Mouse (Mus musculus): ENCODE measurements around the gene Sergef. TPM values are rescaled to one million over a fixed set of nuclear protein-coding genes. Genes with fewer than 3 reads are reported as not detected.

Gene Sergef
- polyA plus RNA-seq, 1 experiment: not detected

DNA sequence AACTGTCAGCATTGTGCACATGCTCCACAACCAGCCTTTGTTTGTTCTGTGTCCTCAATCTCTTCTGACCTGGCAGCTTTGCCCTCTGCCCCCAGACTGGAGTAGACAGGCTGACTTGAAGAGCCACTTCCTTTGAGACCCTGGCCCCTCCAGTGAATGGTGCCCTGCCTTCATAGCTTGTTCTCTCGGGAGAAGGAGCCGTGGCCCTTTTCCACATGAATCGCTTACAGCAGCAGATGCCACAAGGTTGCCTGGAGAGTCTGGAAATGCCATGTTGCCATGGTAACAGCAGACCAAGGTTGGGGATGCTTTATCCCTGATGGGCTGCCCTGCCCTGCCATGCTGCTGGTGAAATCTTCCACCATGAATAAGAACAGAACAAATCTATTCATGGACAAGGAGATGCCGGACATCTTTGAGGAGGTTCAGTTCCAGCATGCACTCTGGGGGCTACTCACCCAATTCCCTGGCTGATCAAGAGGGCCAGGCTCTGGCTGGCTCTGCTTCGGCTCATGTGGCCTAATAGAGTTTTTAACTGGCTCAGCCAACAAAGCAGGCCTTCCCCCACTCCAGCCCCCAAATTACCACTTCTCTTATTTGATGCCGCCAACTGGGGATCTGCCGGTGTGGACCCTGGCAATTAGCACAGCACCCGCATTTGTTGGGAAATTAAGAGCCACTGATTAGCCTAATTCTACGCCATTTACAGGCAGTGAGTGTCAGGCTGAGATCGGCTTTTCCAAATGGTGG lies 185.5 kb downstream of the Sergef start:
- TF ChIP-seq POLR2A (IDR thresholded peaks at IDR 0.05; ENCODE audit: insufficient read depth, low read depth, low read length): no peak
- no peak for TF ChIP-seq CTCF (IDR thresholded peaks at IDR 0.05; ENCODE audit: insufficient read depth, low read depth, low read length)
- 16% methylated on average over 10 of the region's 10 CpGs for WGBS
- no peak overlapping the region for H3K4me3 ChIP-seq (ENCODE audit: insufficient read depth, low read depth, low read length)
- H3K4me1 ChIP-seq (ENCODE audit: control insufficient read depth, insufficient read depth, low read length): peaks cover 21% of the 10 kb centered on the region
- H3K27ac ChIP-seq (ENCODE audit: insufficient read depth, low read depth, low read length): peak overlapping the region; percentile 43

DNA sequence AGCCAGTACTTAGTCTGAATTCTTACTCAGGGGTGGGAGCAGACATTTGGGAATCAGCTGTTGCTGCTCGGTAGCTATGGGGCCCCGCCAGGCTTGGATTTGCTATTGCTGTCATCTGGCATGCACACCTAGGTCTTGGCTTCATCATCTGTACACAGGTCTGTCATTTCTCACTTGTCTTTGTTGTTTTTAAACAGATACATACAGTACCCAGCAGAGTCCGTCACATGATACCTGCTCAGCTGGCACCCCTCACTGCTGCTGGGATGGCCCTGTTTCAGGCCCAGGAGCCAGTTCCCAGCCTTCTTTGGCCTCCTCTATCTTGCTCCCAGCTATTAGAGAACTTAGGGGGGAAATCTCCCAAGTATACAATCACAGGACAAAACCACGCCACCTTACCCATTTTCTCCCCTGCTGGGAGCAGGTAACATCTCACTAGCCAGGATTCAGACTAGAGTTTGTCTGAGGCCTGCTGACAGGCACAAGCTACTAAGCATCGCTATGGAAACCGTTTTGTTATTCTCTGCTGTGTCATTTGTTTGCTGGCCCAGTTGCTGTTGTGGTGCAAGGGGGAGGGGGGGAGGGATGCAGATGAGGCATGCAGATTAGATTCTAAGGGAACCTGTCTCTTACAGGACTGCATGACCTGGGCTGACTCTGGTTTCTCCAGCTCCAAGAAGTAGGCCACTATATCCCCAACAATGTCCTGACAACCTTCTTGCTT lies 190.5 kb downstream of the Sergef start:
- H3K4me3 ChIP-seq (ENCODE audit: insufficient read depth, low read depth, low read length): no peak overlapping the region
- H3K4me1 ChIP-seq (ENCODE audit: control insufficient read depth, insufficient read depth, low read length): peaks cover 22% of the 10 kb centered on the region
- WGBS: 56% methylated on average over 6 of the region's 6 CpGs
- no peak for TF ChIP-seq POLR2A (IDR thresholded peaks at IDR 0.05; ENCODE audit: insufficient read depth, low read depth, low read length)
- no peak for TF ChIP-seq CTCF (IDR thresholded peaks at IDR 0.05; ENCODE audit: insufficient read depth, low read depth, low read length)
- H3K27ac ChIP-seq (ENCODE audit: insufficient read depth, low read depth, low read length): no peak overlapping the region

DNA sequence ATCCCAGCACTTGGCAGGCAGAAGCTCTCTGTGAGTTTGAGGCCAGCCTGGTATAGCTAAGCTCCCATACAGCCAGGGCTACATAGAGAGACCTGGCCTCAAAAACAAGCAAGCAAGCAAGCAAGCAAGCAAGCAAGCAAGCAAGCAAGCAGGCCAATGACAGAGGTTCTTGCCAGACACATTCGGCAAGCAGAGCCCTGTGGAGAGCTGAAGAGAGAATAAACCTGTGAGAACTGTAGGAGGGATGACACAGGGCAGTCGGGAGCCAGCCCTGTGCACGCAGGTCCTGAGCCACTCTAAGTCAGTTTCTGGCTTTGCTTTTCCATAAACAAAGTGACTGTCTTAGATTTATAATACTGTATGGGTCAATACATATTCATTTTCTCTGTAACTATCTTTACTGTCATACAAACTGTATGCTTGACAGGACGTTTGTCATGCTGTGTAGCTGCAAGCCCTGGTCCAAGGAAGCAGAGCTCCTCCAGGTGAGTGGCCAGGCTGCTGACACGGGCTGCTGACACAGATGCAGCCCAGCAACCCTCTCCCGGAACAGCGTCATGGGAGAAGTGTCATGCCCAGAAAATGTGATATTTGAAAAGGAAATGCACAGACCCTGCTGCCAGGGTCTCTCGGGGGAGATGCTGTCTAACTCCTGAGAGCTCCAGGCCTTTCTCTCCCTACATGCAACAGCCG lies 192.0 kb downstream of the Sergef start:
- Histone ChIP-seq H3K27ac (ENCODE audit: insufficient read depth, low read depth, low read length) (no peak overlapping the region), H3K4me3 (ENCODE audit: insufficient read depth, low read depth, low read length) (no peak overlapping the region), H3K4me1 (ENCODE audit: control insufficient read depth, insufficient read depth, low read length) (peaks cover 14% of the 10 kb centered on the region)
- TF ChIP-seq CTCF (IDR thresholded peaks at IDR 0.05; ENCODE audit: insufficient read depth, low read depth, low read length) (no peak), POLR2A (IDR thresholded peaks at IDR 0.05; ENCODE audit: insufficient read depth, low read depth, low read length) (no peak)
- 68% methylated on average over 9 of the region's 9 CpGs for WGBS

DNA sequence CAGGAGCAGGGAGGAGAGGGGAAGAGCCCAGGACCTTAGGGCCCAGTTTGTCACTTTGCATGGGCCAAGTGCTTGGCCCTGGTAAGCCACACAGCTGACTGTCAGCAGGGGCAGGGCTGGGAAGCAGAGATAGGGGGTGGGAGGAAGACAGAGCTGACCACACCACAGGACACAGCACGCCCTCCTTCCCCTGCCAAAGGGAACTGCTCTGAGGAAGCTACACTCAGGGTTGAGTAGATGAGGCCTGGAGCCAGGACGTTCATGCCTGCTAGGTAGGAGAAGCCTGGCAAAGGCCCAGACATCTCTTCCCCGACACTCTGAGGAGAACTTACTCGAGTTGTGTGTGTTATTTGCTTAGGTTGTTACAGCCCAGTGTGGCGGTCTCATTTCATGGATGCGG lies 193.7 kb downstream of the Sergef start:
- peaks cover 14% of the 10 kb centered on the region for H3K4me1 ChIP-seq (ENCODE audit: control insufficient read depth, insufficient read depth, low read length)
- WGBS: 85% methylated on average over 6 of the region's 6 CpGs

DNA sequence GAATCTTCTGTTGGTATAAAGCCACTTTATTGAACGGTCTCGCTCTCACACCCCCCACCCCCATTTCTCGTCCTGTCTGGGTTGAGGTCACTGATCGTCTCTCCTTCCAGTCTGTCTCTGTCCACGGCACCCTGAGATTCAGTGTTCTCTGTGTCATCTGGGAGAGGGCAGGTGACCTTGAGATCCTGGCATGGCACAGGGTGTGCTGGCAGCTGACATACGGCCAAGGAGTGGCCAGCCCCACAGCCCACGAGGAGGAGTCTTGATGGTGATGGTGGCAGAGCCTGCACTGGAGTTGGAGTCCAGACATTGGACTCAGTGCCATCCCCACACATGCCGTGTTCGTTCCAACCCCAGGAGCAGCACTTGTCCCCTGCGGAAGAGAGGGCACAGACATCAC lies 196.4 kb downstream of the Sergef start:
- H3K27ac ChIP-seq (ENCODE audit: insufficient read depth, low read depth, low read length): no peak overlapping the region
- TF ChIP-seq POLR2A (IDR thresholded peaks at IDR 0.05; ENCODE audit: insufficient read depth, low read depth, low read length): no peak
- no peak overlapping the region for H3K4me3 ChIP-seq (ENCODE audit: insufficient read depth, low read depth, low read length)
- 84% methylated on average over 10 of the region's 10 CpGs for WGBS
- H3K4me1 ChIP-seq (ENCODE audit: control insufficient read depth, insufficient read depth, low read length): peaks cover 11% of the 10 kb centered on the region

More for the DNA sequence above, 193.7 kb downstream of the Sergef start:
- H3K27ac ChIP-seq (ENCODE audit: insufficient read depth, low read depth, low read length): no peak overlapping the region
- H3K4me3 ChIP-seq (ENCODE audit: insufficient read depth, low read depth, low read length): no peak overlapping the region
- TF ChIP-seq CTCF (IDR thresholded peaks at IDR 0.05; ENCODE audit: insufficient read depth, low read depth, low read length): no peak
- no peak for TF ChIP-seq POLR2A (IDR thresholded peaks at IDR 0.05; ENCODE audit: insufficient read depth, low read depth, low read length)

DNA sequence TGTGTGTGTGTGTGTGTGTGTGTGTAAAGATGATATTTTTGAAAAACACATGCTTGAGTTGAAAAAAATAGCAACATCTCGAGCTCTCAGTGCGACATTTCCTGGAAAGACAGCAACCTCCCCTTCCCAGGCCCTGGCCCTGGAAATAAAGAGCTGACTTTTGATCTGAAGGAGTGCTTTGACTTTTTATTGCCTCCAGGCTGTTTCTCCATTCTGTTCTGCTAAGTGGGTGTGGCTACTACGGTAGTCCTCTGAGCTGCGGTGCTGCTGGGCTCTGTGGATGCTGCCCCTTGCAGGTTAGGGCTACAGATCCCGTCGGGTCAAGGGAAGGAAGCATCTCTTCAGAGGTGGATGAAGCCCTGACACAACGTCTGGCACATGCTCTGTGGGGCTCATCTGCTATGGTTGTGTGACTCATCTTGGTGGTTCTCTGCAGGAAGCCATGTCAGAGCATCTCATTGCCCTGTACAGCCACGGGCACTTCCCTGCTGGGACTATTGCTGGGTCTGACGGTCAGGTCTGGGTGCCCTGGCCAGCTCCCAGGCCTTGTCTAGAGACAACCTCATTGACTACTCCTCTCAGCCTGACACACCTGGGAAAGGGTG lies 201.0 kb downstream of the Sergef start:
- TF ChIP-seq CTCF (IDR thresholded peaks at IDR 0.05; ENCODE audit: insufficient read depth, low read depth, low read length) (no peak), POLR2A (IDR thresholded peaks at IDR 0.05; ENCODE audit: insufficient read depth, low read depth, low read length) (no peak)
- no peak overlapping the region for H3K4me3 ChIP-seq (ENCODE audit: insufficient read depth, low read depth, low read length)
- 30% methylated on average over 9 of the region's 9 CpGs for WGBS
- peaks cover 15% of the 10 kb centered on the region for H3K4me1 ChIP-seq (ENCODE audit: control insufficient read depth, insufficient read depth, low read length)
- no peak overlapping the region; the same call in 1 of the 2 replicates for H3K27ac ChIP-seq (ENCODE audit: insufficient read depth, low read depth, low read length)

DNA sequence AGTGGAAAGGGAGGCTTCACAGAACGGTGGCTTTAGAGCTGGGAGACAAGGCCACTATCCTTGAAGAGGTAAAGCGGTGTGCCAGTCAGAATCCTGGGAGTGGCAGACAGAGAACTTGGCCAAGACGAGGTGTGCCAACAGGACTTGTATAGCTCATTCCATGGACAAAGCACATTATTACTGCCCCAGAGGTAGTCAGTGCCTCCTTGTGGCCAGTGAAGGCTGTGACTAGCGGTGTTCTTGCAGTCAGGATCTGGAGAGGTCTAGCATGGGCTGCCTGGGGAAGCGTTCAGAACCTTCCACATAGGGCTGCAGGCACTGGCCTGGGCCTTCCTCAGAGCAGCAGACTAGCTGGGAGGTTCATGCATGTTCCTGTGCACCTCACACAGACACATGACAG lies 203.8 kb downstream of the Sergef start:
- TF ChIP-seq CTCF (IDR thresholded peaks at IDR 0.05; ENCODE audit: insufficient read depth, low read depth, low read length): no peak
- no peak for TF ChIP-seq POLR2A (IDR thresholded peaks at IDR 0.05; ENCODE audit: insufficient read depth, low read depth, low read length)
- no peak overlapping the region for H3K27ac ChIP-seq (ENCODE audit: insufficient read depth, low read depth, low read length)
- H3K4me3 ChIP-seq (ENCODE audit: insufficient read depth, low read depth, low read length): no peak overlapping the region
- peaks cover 28% of the 10 kb centered on the region for H3K4me1 ChIP-seq (ENCODE audit: control insufficient read depth, insufficient read depth, low read length)
- WGBS: 90% methylated on average over 5 of the region's 5 CpGs

DNA sequence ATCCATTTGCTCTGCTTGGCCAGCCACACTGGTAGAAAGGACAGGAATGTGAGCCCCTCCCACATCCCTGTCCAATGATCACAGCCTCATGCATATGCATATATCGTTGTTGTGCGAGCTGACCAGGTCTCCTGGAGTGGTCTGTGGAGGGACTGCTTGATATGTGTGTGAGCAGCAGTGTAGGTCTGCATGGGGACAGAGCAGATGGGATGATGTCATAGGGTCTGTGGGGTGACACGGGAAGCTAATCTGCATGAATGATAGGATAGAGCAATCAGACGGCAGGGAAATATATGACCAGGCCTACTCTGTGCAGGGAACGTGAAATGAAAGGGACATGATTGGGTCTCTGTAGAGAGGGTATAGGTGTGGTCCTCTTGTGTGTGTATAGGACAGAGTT lies 205.7 kb downstream of the Sergef start:
- TF ChIP-seq POLR2A (IDR thresholded peaks at IDR 0.05; ENCODE audit: insufficient read depth, low read depth, low read length) (no peak), CTCF (IDR thresholded peaks at IDR 0.05; ENCODE audit: insufficient read depth, low read depth, low read length) (no peak)
- WGBS: 55% methylated on average over 5 of the region's 5 CpGs
- Histone ChIP-seq H3K4me3 (ENCODE audit: insufficient read depth, low read depth, low read length) (no peak overlapping the region), H3K4me1 (ENCODE audit: control insufficient read depth, insufficient read depth, low read length) (peaks cover 31% of the 10 kb centered on the region), H3K27ac (ENCODE audit: insufficient read depth, low read depth, low read length) (no peak overlapping the region)

Measured in olfactory bulb, adult 2 months (tissue).